Mouse (Mus musculus) liver, embryonic 14.5 days (tissue): Measurements from ENCODE around the gene Xirp1. TPM values are rescaled to one million over a fixed set of nuclear protein-coding genes. Genes with fewer than 3 reads are reported as not detected.

Experiments
- ATAC-seq: fragments of 200-750 bp; cut with Nextera tagmentation; 2 replicates; pipeline ENCODE4 v1.8.0; 2017; ENCODE audit warnings: moderate number of reproducible peaks, mild to moderate bottlenecking, moderate library complexity; ENCODE audit not compliant: insufficient read depth
- DNase-seq, 3 experiments: peaks; one replicate each; pipeline ENCODE4 v3.0.0-alpha.2; 2012 to 2013; ENCODE audit warnings: low read depth in 3 of 3, low spot score in 3 of 3
- H3K27ac ChIP-seq: fragments of 300-500 bp; sonication (generic); 2 replicates; pipeline ENCODE4 v1.5.1; 2014; ENCODE audit warnings: moderate library complexity, mild to moderate bottlenecking, control low read depth, inconsistent platforms
- H3K27me3 ChIP-seq: fragments of 300-500 bp; sonication (generic); 2 replicates; pipeline ENCODE4 v1.6.1; 2014; ENCODE audit warnings: mild to moderate bottlenecking, low read length, moderate library complexity; ENCODE audit not compliant: control insufficient read depth, insufficient read depth
- H3K36me3 ChIP-seq: fragments of 300-500 bp; sonication (generic); replicated peaks from 2 replicates; pipeline ENCODE4 v1.6.1; 2014; ENCODE audit warnings: low read depth; ENCODE audit not compliant: control insufficient read depth, insufficient read depth
- H3K4me1 ChIP-seq, 2 experiments: fragments of 200-500 bp in 1 of 2; fragments of 300-500 bp in 1 of 2; sonication (generic) in 1 of 2; replicated peaks; 2 replicates each; pipeline ENCODE4 v1.6.1; 2012 to 2014; ENCODE audit warnings: antibody characterized with exemption in 1 of 2, inconsistent platforms in 1 of 2, low read length in 1 of 2; ENCODE audit not compliant: control insufficient read depth in 2 of 2, insufficient read depth in 2 of 2
- H3K4me2 ChIP-seq: fragments of 300-500 bp; sonication (generic); 2 replicates; pipeline ENCODE4 v1.6.1; 2014; ENCODE audit warnings: low read depth, mild to moderate bottlenecking, control low read depth, moderate library complexity
- H3K4me3 ChIP-seq, 2 experiments: fragments of 200-500 bp in 1 of 2; fragments of 300-500 bp in 1 of 2; sonication (generic) in 1 of 2; 2 replicates each; pipeline ENCODE4 v1.5.1; 2012 to 2014; ENCODE audit warnings: low read depth in 2 of 2, low read length in 2 of 2, mild to moderate bottlenecking in 2 of 2, control low read depth in 1 of 2, inconsistent platforms in 1 of 2, moderate library complexity in 1 of 2; ENCODE audit not compliant: insufficient read depth in 1 of 2
- H3K9ac ChIP-seq: fragments of 300-500 bp; sonication (generic); replicated peaks from 2 replicates; pipeline ENCODE4 v1.6.1; 2014; ENCODE audit warnings: mild to moderate bottlenecking, control low read depth, moderate library complexity
- H3K9me3 ChIP-seq: fragments of 300-500 bp; sonication (generic); 2 replicates; pipeline ENCODE4 v1.6.1; 2016; ENCODE audit warnings: low read length, mixed read lengths; ENCODE audit not compliant: control insufficient read depth
- CTCF ChIP-seq: IDR thresholded peaks from 2 replicates; pipeline ENCODE4 v1.5.1; 2016; ENCODE audit warnings: antibody characterized with exemption, low read depth, control low read depth
- EP300 ChIP-seq: IDR thresholded peaks from 2 replicates; pipeline ENCODE4 v1.6.1; 2016; ENCODE audit warnings: antibody characterized with exemption, low read depth
- WGBS: fragments of 180-500 bp; shearing (Covaris S2); extraction: QIAGEN DNeasy Blood & Tissue Kit; methylation state at CpG from one replicate; pipeline ENCODE4 v1.1.7; 2014; ENCODE audit not compliant: insufficient replicate concordance; 5-methylcytosine and 5-hydroxymethylcytosine counted together
- polyA plus RNA-seq, 2 experiments: library from polyadenylated mRNA; depleted of rRNA in 1 of 2; stranded (reverse) in 1 of 2; unstranded in 1 of 2; fragments of >200 nt; fragmentation: Nextera tagmentation in 1 of 2; extraction: Ambion mirVana in 1 of 2; gene quantifications; 2 replicates each; pipeline versions ENCODE4 v1.2.1 to v1.2.3; 2012 to 2014

The Xirp1 gene
- polyA plus RNA-seq, 2 experiments = not detected

DNA sequence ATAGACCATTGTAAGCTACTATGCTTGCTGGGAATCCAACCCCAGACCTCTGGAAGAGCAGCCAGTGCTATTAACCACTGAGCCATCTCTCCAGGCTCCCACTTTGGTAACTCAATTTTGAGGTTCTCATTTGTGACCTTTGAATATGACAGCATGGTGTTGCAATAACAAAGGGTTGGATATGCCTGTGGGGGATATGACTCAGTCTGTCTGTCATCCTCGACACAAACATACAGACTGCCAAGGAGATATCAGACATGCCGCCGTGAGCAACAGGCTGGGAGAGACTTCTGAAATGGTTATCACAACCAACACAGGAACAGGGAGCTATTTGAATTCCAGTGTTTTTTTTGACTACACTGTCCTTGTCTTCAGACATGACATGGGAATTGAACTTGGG, 26.0 kb upstream of the Xirp1 start:
- Histone ChIP-seq H3K4me1 (no peaks in the 10 kb centered on the region), H3K9me3 (no peaks in the 10 kb centered on the region), H3K27me3 (no peaks in the 10 kb centered on the region), H3K4me3 (no peak overlapping the region), H3K36me3 (no peaks in the 10 kb centered on the region), H3K4me2 (no peak overlapping the region), H3K27ac (no peak overlapping the region), H3K9ac (no peak overlapping the region)
- TF ChIP-seq CTCF (no peak), EP300 (no peak)
- ATAC-seq = no peak
- 5% methylated on average over 3 of the region's 3 CpGs for WGBS
- DNase-seq = no peak

DNA sequence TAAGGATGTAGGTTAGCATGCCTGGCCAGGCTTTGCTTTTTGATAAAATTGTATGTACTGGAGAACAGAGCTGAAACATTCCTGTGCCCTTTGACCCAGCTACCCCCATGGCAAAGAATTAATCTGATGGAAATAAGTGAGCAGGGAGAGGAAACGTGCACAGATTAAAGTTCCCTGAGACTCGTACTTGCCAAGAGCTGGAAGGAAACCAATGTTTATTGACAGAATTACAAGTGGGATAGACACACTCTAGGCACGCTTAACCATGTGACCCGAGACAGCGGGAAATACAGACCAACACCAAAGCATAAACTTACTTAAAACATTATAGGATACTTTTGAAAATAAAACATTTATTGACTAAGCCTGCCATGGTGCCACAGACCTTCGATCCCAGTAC, 25.1 kb upstream of the Xirp1 start:
- Histone ChIP-seq H3K27ac (no peak overlapping the region), H3K9me3 (no peaks in the 10 kb centered on the region), H3K4me3 (no peak overlapping the region), H3K36me3 (no peaks in the 10 kb centered on the region), H3K27me3 (no peaks in the 10 kb centered on the region), H3K9ac (no peak overlapping the region), H3K4me2 (no peak overlapping the region), H3K4me1 (no peaks in the 10 kb centered on the region)
- ATAC-seq (no peak), DNase-seq (no peak)
- WGBS = 57% methylated on average over 6 of the region's 6 CpGs
- TF ChIP-seq CTCF (no peak), EP300 (no peak)

DNA sequence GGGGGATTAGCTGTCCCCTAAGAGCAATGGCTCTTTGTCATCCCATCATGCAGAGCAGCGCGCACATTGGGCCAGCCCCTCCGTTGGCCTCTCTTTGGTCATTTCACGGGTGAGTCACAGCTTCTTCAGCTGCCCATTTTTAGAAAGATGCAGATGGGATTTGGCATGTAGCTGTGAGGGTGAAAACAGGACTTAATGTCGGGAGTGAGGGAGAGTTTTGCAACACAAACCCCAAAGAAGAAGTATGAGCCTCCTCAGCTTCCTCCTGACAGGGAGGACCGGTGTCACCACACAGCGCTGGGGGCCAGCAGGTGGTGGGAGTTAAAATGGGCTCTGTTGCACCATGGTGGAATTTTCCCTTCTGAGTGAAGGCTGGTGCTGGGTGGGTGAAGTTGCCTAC, 19.7 kb upstream of the Xirp1 start:
- no peak for ATAC-seq
- DNase-seq = no peak
- no peaks in the 10 kb centered on the region for H3K4me1 ChIP-seq
- H3K27me3 ChIP-seq = no peaks in the 10 kb centered on the region
- no peak overlapping the region for H3K4me2 ChIP-seq
- 37% methylated on average over 7 of the region's 7 CpGs for WGBS
- no peaks in the 10 kb centered on the region for H3K9me3 ChIP-seq
- H3K36me3 ChIP-seq = no peaks in the 10 kb centered on the region
- TF ChIP-seq EP300 (no peak), CTCF (no peak)
- H3K9ac ChIP-seq = no peak overlapping the region
- H3K4me3 ChIP-seq = no peak overlapping the region
- H3K27ac ChIP-seq = no peak overlapping the region

DNA sequence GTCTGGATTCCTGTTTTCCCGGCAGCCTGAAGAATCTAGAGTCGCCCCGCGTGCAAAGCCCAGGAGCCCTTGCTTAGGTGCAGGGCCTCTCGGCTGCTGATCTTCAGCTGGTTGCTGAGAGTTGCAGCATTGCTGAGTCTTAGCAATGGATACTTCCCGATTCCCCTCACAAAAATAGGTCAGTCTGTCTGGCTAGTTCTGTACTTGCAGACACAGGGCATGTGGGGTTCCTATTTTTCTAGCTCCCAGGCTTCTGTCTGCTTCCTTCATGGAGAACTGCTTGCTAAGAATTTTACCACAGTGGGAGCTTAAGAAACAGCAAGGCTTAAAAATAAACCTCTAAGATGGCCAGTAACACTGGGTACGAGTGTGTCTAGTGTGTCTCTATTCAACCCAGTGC, 14.0 kb upstream of the Xirp1 start:
- Histone ChIP-seq H3K4me3 (no peak overlapping the region), H3K4me1 (no peaks in the 10 kb centered on the region; a peak in 1 of 4 replicates), H3K27me3 (no peaks in the 10 kb centered on the region), H3K9me3 (no peaks in the 10 kb centered on the region), H3K9ac (no peak overlapping the region), H3K27ac (no peak overlapping the region), H3K4me2 (no peak overlapping the region), H3K36me3 (no peaks in the 10 kb centered on the region)
- ATAC-seq (no peak), DNase-seq (no peak)
- TF ChIP-seq EP300 (no peak), CTCF (no peak)
- 67% methylated on average over 7 of the region's 7 CpGs for WGBS

DNA sequence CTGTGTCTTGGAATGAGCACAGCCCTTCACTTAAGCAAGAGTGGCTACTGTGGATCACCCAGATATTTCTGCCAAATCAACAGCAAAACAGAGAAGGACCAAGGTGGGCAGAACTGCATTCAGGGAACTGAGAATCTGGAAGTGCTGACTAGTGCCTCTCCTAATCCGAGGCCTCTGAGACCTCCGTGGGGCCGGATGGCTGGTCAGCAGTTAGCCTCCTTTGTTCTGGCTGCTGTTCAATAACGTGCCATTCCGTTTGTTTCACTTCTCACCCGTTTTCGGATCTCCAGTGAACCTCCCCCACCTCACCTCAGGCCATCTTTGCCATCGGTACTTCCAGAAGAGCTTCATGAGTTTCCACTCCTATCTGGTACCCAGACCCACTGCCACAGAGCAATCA, 11.0 kb upstream of the Xirp1 start:
- WGBS = 74% methylated on average over 8 of the region's 8 CpGs
- TF ChIP-seq CTCF (no peak), EP300 (no peak)

DNA sequence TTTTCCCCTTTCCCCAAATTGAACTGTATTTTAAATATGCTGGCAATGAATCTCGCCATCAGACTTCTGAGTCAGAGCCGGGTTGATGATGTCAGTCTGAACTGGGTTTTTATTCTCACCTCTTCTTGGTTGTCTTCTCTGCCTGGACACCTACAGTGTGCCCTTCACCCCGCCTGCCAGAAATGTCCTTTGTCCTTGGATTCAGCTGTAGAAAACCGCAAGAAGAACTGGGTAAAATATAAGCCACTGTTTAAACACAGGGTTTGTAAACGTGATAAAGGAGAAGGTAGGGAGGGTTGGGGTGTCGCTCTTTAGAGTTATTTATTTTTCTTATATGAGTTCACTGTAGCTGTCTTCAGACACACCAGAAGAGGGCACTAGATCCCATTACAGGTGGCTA, 9.3 kb upstream of the Xirp1 start:
- Histone ChIP-seq H3K4me2 (no peak overlapping the region), H3K9me3 (no peaks in the 10 kb centered on the region), H3K9ac (no peak overlapping the region), H3K27ac (no peak overlapping the region), H3K36me3 (no peaks in the 10 kb centered on the region), H3K4me3 (no peak overlapping the region), H3K4me1 (peaks cover 0 to under 1% of the 10 kb centered on the region in 2 experiments; a peak in 2 of 4 replicates), H3K27me3 (no peaks in the 10 kb centered on the region)
- DNase-seq = no peak
- TF ChIP-seq CTCF (no peak), EP300 (no peak)
- 62% methylated on average over 6 of the region's 6 CpGs for WGBS
- no peak for ATAC-seq

More for the DNA sequence above, 11.0 kb upstream of the Xirp1 start:
- no peaks in the 10 kb centered on the region for H3K36me3 ChIP-seq
- H3K27ac ChIP-seq = no peak overlapping the region
- no peak for DNase-seq
- no peak overlapping the region for H3K4me2 ChIP-seq
- H3K9ac ChIP-seq = no peak overlapping the region
- H3K4me1 ChIP-seq = no peaks in the 10 kb centered on the region; a peak in 2 of 4 replicates
- no peaks in the 10 kb centered on the region for H3K9me3 ChIP-seq
- no peak for ATAC-seq
- H3K27me3 ChIP-seq = no peaks in the 10 kb centered on the region
- H3K4me3 ChIP-seq = no peak overlapping the region
